13 mouse cellular contexts compared by ENCODE assay signal in the genomic region with DNA sequence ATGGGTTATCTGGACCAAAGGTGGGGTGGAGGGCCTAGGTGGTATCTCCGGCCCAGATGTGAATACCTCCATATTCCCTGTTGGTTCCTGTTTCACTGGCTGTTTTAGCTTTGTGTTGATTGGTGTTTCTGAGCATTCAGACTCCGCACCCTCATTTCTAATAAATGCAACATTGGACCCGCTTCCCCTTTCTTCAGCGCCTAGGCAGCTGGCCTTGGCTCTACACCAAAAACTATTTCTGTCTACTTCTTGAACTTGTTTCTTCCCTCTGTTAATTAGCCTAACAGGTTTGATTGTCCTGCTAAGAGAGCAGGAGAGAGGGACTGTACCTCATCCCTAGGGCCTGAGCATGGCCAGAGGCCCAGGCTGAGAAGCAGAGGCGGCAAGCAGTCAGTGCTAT. TPM values are rescaled to one million over a fixed set of nuclear protein-coding genes. Genes with fewer than 3 reads are reported as not detected.
DNase-seq lines count a peak whose midpoint lies in the region; ATAC-seq and TF ChIP-seq lines count a peak whose summit lies in the region.
"Had no signal": no experiment of that assay in that cellular context is flagged by ENCODE, and none has a peak within 500 bp of the region (broad histone marks: within the 10 kb centered on the region; RNA-seq: fewer than 3 reads in every experiment).

No protein-coding gene starts in this region.

- H3K27ac ChIP-seq in liver, adult 2 months (replicated peaks; ENCODE audit: insufficient read depth, low read depth, low read length), result peak overlapping the region; percentile 26
- peak overlapping the region; percentile 78 for H3K27ac ChIP-seq in bone marrow, adult 2 months (ENCODE audit: control insufficient read depth, insufficient read depth, low read depth, low read length, poor library complexity)
- H3K27ac ChIP-seq: embryonic facial prominence, embryonic 10.5 days had no signal

- TF ChIP-seq CTCF in liver, adult 2 months (IDR thresholded peaks at IDR 0.05; ENCODE audit: low read depth, low read length), result no peak
- no peak for TF ChIP-seq CTCF in bone marrow, adult 2 months (IDR thresholded peaks at IDR 0.05; ENCODE audit: control insufficient read depth, insufficient read depth, low read length)

- 86% methylated on average over 5 of the region's 5 CpGs for WGBS in liver, adult 2 months
- 32% methylated on average over 5 of the region's 5 CpGs for WGBS in bone marrow, adult 2 months

- peaks cover 11% of the 10 kb centered on the region; the same call in 1 of the 2 replicates for H3K79me2 ChIP-seq in liver, adult 2 months (ENCODE audit: control insufficient read depth, insufficient read depth, low read length)

- no peaks in the 10 kb centered on the region for H3K27me3 ChIP-seq in liver, adult 2 months (ENCODE audit: control insufficient read depth, insufficient read depth, low read length)

- peak; percentile 38 for DNase-seq in CD4-positive, CD25-positive, alpha-beta regulatory T cell, adult 2 months (ENCODE audit: low read depth, low spot score)
- DNase-seq in liver, adult 2 months (ENCODE audit: extremely low read depth, low read depth, low spot score), result peak; percentile 22
- DNase-seq in liver, result no peak
- DNase-seq in T-cell, adult 2 months (ENCODE audit: low spot score), result no peak
- DNase-seq in adrenal gland, postnatal 4 days (ENCODE audit: low spot score in 2 of 2), result no peak
- DNase-seq: cerebellum, adult 11-12 months; heart, postnatal 10 days; lung, embryonic 14.5 days; right cerebral cortex, postnatal 14 days had no signal

- no peaks in the 10 kb centered on the region for H3K36me3 ChIP-seq in liver, adult 2 months (ENCODE audit: control insufficient read depth, insufficient read depth, low read length)

- H3K4me3 ChIP-seq in liver, adult 2 months (ENCODE audit: insufficient read depth, low read depth, low read length), result no peak overlapping the region
- H3K4me3 ChIP-seq in bone marrow, adult 2 months (replicated peaks; ENCODE audit: control insufficient read depth, low read depth, low read length), result peak overlapping the region; percentile 61
- H3K4me3 ChIP-seq: embryonic facial prominence, embryonic 10.5 days had no signal

- TF ChIP-seq POLR2A in liver, adult 2 months (IDR thresholded peaks at IDR 0.05; ENCODE audit: extremely low read depth, insufficient read depth, low read length), result no peak
- TF ChIP-seq POLR2A in bone marrow, adult 2 months (IDR thresholded peaks at IDR 0.05; ENCODE audit: borderline replicate concordance, control insufficient read depth, low read depth, low read length), result no peak

- peaks cover 12% of the 10 kb centered on the region for H3K4me1 ChIP-seq in liver, adult 2 months (ENCODE audit: control insufficient read depth, insufficient read depth, low read length)
- H3K4me1 ChIP-seq in bone marrow, adult 2 months (ENCODE audit: control insufficient read depth, insufficient read depth, low read length), result peaks cover 11% of the 10 kb centered on the region

- ATAC-seq in CD4-positive, CD25-positive, alpha-beta regulatory T cell, adult 4 months, result no peak
- peak; percentile 29 for ATAC-seq in megakaryocyte, adult 5-6 weeks (ENCODE audit: poor library complexity, severe bottlenecking)

- H3K9ac ChIP-seq in liver, adult 2 months (ENCODE audit: low read depth, low read length), result no peak overlapping the region
- H3K9ac ChIP-seq: lung, embryonic 14.5 days had no signal

RNA-seq across cellular contexts. Expression of a gene that starts 2.0 kb away (rescaled TPM):
- polyA plus RNA-seq in CD4-positive, CD25-positive, alpha-beta regulatory T cell, adult 4 months (2017; shearing (Covaris generic)), result 10 to 100 TPM; 36.2 to 61.7 TPM
- 7.7 and 8.4 TPM in 2 replicates for total RNA-seq in liver, adult 2 months (2014; rRNA removed)
- 30.7 and 41.1 TPM in 2 replicates for polyA plus RNA-seq in liver, adult 2 months (2012; rRNA removed)
- polyA plus RNA-seq in bone marrow, adult 2 months (2011; ENCODE audit: insufficient read depth, insufficient read length, low replicate concordance, missing spikeins), result 10.1 and 19.5 TPM in 2 replicates
- total RNA-seq in megakaryocyte, adult 5-6 weeks (2015), result 119 and 124 TPM in 2 replicates
- 68.7 and 87.5 TPM in 2 replicates for total RNA-seq in megakaryocyte, adult 5-6 weeks (2017)
- total RNA-seq in adrenal gland, postnatal 4 days (2021), result 10 to 100 TPM; 21.6 to 23.6 TPM

RNA-seq across cellular contexts. Expression of a gene that starts 16.4 kb away (rescaled TPM):
- polyA plus RNA-seq in CD4-positive, CD25-positive, alpha-beta regulatory T cell, adult 4 months (2017; shearing (Covaris generic)), result 10 to 100 TPM; 23.4 to 32.1 TPM
- 5.1 and 5.4 TPM in 2 replicates for total RNA-seq in liver, adult 2 months (2014; rRNA removed)
- polyA plus RNA-seq in liver, adult 2 months (2012; rRNA removed), result 9.2 and 10.3 TPM in 2 replicates
- 5.8 and 10.2 TPM in 2 replicates for polyA plus RNA-seq in bone marrow, adult 2 months (2011; ENCODE audit: insufficient read depth, insufficient read length, low replicate concordance, missing spikeins)
- 7.2 and 9.5 TPM in 2 replicates for total RNA-seq in megakaryocyte, adult 5-6 weeks (2015)
- 9.7 and 10.2 TPM in 2 replicates for total RNA-seq in megakaryocyte, adult 5-6 weeks (2017)
- total RNA-seq in adrenal gland, postnatal 4 days (2021), result 10 to 100 TPM; 20.7 to 21.3 TPM

RNA-seq across cellular contexts. Expression of a gene that starts 19.2 kb away (rescaled TPM):
- 1,000 to 10,000 TPM; 3,771 to 6,921 TPM for polyA plus RNA-seq in CD4-positive, CD25-positive, alpha-beta regulatory T cell, adult 4 months (2017; shearing (Covaris generic))
- 20.8 and 23.8 TPM in 2 replicates for total RNA-seq in liver, adult 2 months (2014; rRNA removed)
- 144 and 205 TPM in 2 replicates for polyA plus RNA-seq in liver, adult 2 months (2012; rRNA removed)
- 69.2 and 133 TPM in 2 replicates for polyA plus RNA-seq in bone marrow, adult 2 months (2011; ENCODE audit: insufficient read depth, insufficient read length, low replicate concordance, missing spikeins)
- total RNA-seq in megakaryocyte, adult 5-6 weeks (2015), result 119 and 176 TPM in 2 replicates
- 453 and 632 TPM in 2 replicates for total RNA-seq in megakaryocyte, adult 5-6 weeks (2017)
- total RNA-seq in adrenal gland, postnatal 4 days (2021), result 100 to 1,000 TPM; 113 to 115 TPM

RNA-seq across cellular contexts. Expression of a gene that starts 24.8 kb away (rescaled TPM):
- 10 to 100 TPM; 13.5 to 16.0 TPM for polyA plus RNA-seq in CD4-positive, CD25-positive, alpha-beta regulatory T cell, adult 4 months (2017; shearing (Covaris generic))
- 7.5 and 8.6 TPM in 2 replicates for total RNA-seq in liver, adult 2 months (2014; rRNA removed)
- 7.2 and 8.2 TPM in 2 replicates for polyA plus RNA-seq in liver, adult 2 months (2012; rRNA removed)
- polyA plus RNA-seq in bone marrow, adult 2 months (2011; ENCODE audit: insufficient read depth, insufficient read length, low replicate concordance, missing spikeins), result 3.4 and 6.0 TPM in 2 replicates
- total RNA-seq in megakaryocyte, adult 5-6 weeks (2015), result 4.7 and 6.0 TPM in 2 replicates
- 6.7 and 11.0 TPM in 2 replicates for total RNA-seq in megakaryocyte, adult 5-6 weeks (2017)
- 10 to 100 TPM; 17.3 to 18.5 TPM for total RNA-seq in adrenal gland, postnatal 4 days (2021)

RNA-seq across cellular contexts. Expression of a gene that starts 24.8 kb away (rescaled TPM):
- 100 to 1,000 TPM; 679 to 933 TPM for polyA plus RNA-seq in CD4-positive, CD25-positive, alpha-beta regulatory T cell, adult 4 months (2017; shearing (Covaris generic))
- 53.4 and 54.7 TPM in 2 replicates for total RNA-seq in liver, adult 2 months (2014; rRNA removed)
- 23.3 and 24.4 TPM in 2 replicates for polyA plus RNA-seq in liver, adult 2 months (2012; rRNA removed)
- polyA plus RNA-seq in bone marrow, adult 2 months (2011; ENCODE audit: insufficient read depth, insufficient read length, low replicate concordance, missing spikeins), result 206 and 254 TPM in 2 replicates
- total RNA-seq in megakaryocyte, adult 5-6 weeks (2015), result 367 and 406 TPM in 2 replicates
- 109 and 136 TPM in 2 replicates for total RNA-seq in megakaryocyte, adult 5-6 weeks (2017)
- total RNA-seq in adrenal gland, postnatal 4 days (2021), result 100 to 1,000 TPM; 375 to 399 TPM

Comparison
In these comparisons a context has a peak if more than half of its experiments do, and no peak if none do; other contexts are left out.
1. DNase-seq: peak in CD4-positive, CD25-positive, alpha-beta regulatory T cell, adult 2 months (single experiment) and liver, adult 2 months (single experiment); none in liver (single experiment), T-cell, adult 2 months (single experiment) and adrenal gland, postnatal 4 days (0 of 2).